Mouse (Mus musculus): ENCODE measurements at regions not wholly inside any gene's neighbourhood (a gene's known extent, or its start where the extent isn't known, plus 50 kb on each side); places are given as distances from the start of the nearest gene placed in this dataset.

GRCm38 (mm10) chrX:11807883-11808262, 352.3 kb downstream of the Bcor start:
- DNase-seq (ENCODE audit: low spot score) = no peak

DNA sequence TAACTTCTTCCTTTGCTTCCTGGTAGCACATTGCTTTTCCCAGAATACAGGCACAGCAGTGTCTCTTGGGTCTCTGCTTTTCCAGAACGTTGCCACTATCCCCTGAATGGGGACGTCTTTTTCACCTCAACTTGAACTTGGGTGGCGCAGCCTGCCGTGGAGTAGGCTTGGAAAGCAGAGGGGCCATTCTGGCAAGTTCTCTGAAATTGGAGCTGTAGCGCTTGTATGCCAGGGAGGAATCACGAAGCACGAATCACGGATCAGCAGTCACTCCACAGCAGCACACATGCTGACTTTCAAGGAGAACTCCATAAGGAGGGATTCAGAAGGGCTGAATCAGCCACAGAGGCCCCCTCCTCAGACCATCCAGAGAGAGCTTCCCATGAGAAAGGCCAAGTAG, 351.2 kb downstream of the Bcor start:
- no peaks in the 10 kb centered on the region for H3K9me3 ChIP-seq (ENCODE audit: control insufficient read depth, low read length)
- DNase-seq (ENCODE audit: low spot score) (no peak), ATAC-seq (ENCODE audit: insufficient number of reproducible peaks, low FRiP score, low TSS enrichment, low read depth) (no peak)
- no peak overlapping the region for H3K9ac ChIP-seq (ENCODE audit: low read length)
- no peak overlapping the region for H3K27ac ChIP-seq (replicated peaks; ENCODE audit: low read depth, low read length)
- H3K4me1 ChIP-seq (ENCODE audit: control insufficient read depth, insufficient read depth, low read length) = 0 out of 2 replicates have a peak, but pooled peaks cover 6% of the 10 kb centered on the region
- H3K36me3 ChIP-seq (ENCODE audit: control insufficient read depth, insufficient read depth, low read length) = no peaks in the 10 kb centered on the region
- no peak overlapping the region for H3K4me3 ChIP-seq (ENCODE audit: low read depth, low read length)
- no peak overlapping the region for H3K4me2 ChIP-seq (ENCODE audit: low read depth, severe bottlenecking)
- peaks cover 31% of the 10 kb centered on the region for H3K27me3 ChIP-seq (ENCODE audit: control insufficient read depth, insufficient read depth, low read length)
- WGBS = 59% methylated on average over 8 of the region's 8 CpGs

More at GRCm38 (mm10) chrX:11807883-11808262, 352.3 kb downstream of the Bcor start:
- Histone ChIP-seq H3K9ac (ENCODE audit: low read length) (peak overlapping the region; percentile 53), H3K4me2 (ENCODE audit: low read depth, severe bottlenecking) (peak overlapping the region; percentile 49), H3K9me3 (ENCODE audit: control insufficient read depth, low read length) (no peaks in the 10 kb centered on the region), H3K36me3 (ENCODE audit: control insufficient read depth, insufficient read depth, low read length) (no peaks in the 10 kb centered on the region), H3K27ac (replicated peaks; ENCODE audit: low read depth, low read length) (0 out of 2 replicates have a peak overlapping the region, but pooled peaks have one; percentile 21), H3K27me3 (ENCODE audit: control insufficient read depth, insufficient read depth, low read length) (peaks cover 37% of the 10 kb centered on the region), H3K4me3 (ENCODE audit: low read depth, low read length) (peak overlapping the region; percentile 33), H3K4me1 (ENCODE audit: control insufficient read depth, insufficient read depth, low read length) (peaks cover 12% of the 10 kb centered on the region)
- WGBS = 10% methylated on average over 9 of the region's 9 CpGs
- ATAC-seq (ENCODE audit: insufficient number of reproducible peaks, low FRiP score, low TSS enrichment, low read depth) = 0 out of 2 replicates have a peak, but pooled peaks have one; percentile 5

DNA sequence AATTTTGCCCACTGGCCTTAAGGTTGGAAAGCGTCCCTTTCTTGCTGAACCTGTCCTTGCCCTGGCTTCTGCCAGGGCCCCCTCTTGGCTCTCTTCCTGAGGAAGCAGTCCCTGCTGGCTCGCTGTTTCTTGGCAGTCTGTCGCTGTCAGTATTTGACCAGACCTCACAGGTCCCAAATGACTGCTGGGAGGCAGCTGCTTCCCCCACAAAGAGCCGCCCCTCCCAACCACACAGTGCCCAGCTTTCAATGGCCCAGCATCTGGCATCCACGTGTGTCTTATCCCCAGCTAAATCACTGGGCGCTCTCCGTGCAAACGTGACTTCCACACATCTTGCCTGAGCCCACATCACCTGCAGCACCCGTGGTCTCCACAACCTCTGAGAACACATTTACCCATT, 345.3 kb downstream of the Bcor start:
- Histone ChIP-seq H3K27ac (replicated peaks; ENCODE audit: low read depth, low read length) (no peak overlapping the region), H3K4me1 (ENCODE audit: control insufficient read depth, insufficient read depth, low read length) (0 out of 2 replicates have a peak, but pooled peaks cover 4% of the 10 kb centered on the region), H3K36me3 (ENCODE audit: control insufficient read depth, insufficient read depth, low read length) (no peaks in the 10 kb centered on the region), H3K9me3 (ENCODE audit: control insufficient read depth, low read length) (no peaks in the 10 kb centered on the region; the same call in 1 of the 2 replicates), H3K9ac (ENCODE audit: low read length) (no peak overlapping the region), H3K4me2 (ENCODE audit: low read depth, severe bottlenecking) (no peak overlapping the region), H3K27me3 (ENCODE audit: control insufficient read depth, insufficient read depth, low read length) (peaks cover 3% of the 10 kb centered on the region; the same call in 1 of the 2 replicates), H3K4me3 (ENCODE audit: low read depth, low read length) (no peak overlapping the region)
- 39% methylated on average over 9 of the region's 9 CpGs for WGBS
- peak; percentile 69 for DNase-seq (ENCODE audit: low spot score)
- ATAC-seq (ENCODE audit: insufficient number of reproducible peaks, low FRiP score, low TSS enrichment, low read depth) = no peak

DNA sequence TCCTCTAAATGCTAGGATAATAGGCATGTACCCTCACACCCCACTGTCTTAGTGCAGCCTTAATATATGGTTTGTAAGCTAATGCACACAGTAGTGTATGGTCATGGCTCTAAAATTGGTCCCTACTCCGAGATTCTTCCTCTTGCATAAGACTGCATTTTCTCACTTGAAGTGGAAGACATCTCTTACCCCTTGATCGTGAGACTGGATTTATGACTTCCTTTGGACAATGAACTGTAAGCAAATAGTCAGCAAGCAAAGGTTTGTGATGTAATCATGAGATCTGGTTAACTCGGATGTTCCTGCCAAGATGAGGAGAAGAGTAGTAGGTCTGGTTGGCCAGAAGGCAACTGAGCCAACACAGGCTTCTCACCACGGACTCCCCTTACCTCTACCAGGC, 344.3 kb downstream of the Bcor start:
- Histone ChIP-seq H3K9ac (ENCODE audit: low read length) (no peak overlapping the region), H3K36me3 (ENCODE audit: control insufficient read depth, insufficient read depth, low read length) (no peaks in the 10 kb centered on the region), H3K4me3 (ENCODE audit: low read depth, low read length) (no peak overlapping the region), H3K9me3 (ENCODE audit: control insufficient read depth, low read length) (no peaks in the 10 kb centered on the region; the same call in 1 of the 2 replicates), H3K27ac (replicated peaks; ENCODE audit: low read depth, low read length) (no peak overlapping the region), H3K4me2 (ENCODE audit: low read depth, severe bottlenecking) (no peak overlapping the region), H3K4me1 (ENCODE audit: control insufficient read depth, insufficient read depth, low read length) (0 out of 2 replicates have a peak, but pooled peaks cover 4% of the 10 kb centered on the region), H3K27me3 (ENCODE audit: control insufficient read depth, insufficient read depth, low read length) (no peaks in the 10 kb centered on the region; the same call in 1 of the 2 replicates)
- no peak for ATAC-seq (ENCODE audit: insufficient number of reproducible peaks, low FRiP score, low TSS enrichment, low read depth)
- DNase-seq (ENCODE audit: low spot score) = no peak
- WGBS = 72% methylated on average over 4 of the region's 4 CpGs

GRCm38 (mm10) chrX:11818634-11819033, 341.5 kb downstream of the Bcor start:
- 0 out of 2 replicates have a peak, but pooled peaks cover 4% of the 10 kb centered on the region for H3K4me1 ChIP-seq (ENCODE audit: control insufficient read depth, insufficient read depth, low read length)
- no peak overlapping the region for H3K4me3 ChIP-seq (ENCODE audit: low read depth, low read length)
- H3K9ac ChIP-seq (ENCODE audit: low read length) = no peak overlapping the region
- no peaks in the 10 kb centered on the region for H3K27me3 ChIP-seq (ENCODE audit: control insufficient read depth, insufficient read depth, low read length)
- H3K9me3 ChIP-seq (ENCODE audit: control insufficient read depth, low read length) = no peaks in the 10 kb centered on the region; the same call in 1 of the 2 replicates
- ATAC-seq (ENCODE audit: insufficient number of reproducible peaks, low FRiP score, low TSS enrichment, low read depth) (no peak), DNase-seq (ENCODE audit: low spot score) (no peak)
- no peaks in the 10 kb centered on the region for H3K36me3 ChIP-seq (ENCODE audit: control insufficient read depth, insufficient read depth, low read length)
- no peak overlapping the region for H3K27ac ChIP-seq (replicated peaks; ENCODE audit: low read depth, low read length)
- H3K4me2 ChIP-seq (ENCODE audit: low read depth, severe bottlenecking) = no peak overlapping the region
- WGBS = 88% methylated on average over 3 of the region's 3 CpGs

GRCm38 (mm10) chrX:11821165-11821564, 339.0 kb downstream of the Bcor start:
- Histone ChIP-seq H3K27ac (replicated peaks; ENCODE audit: low read depth, low read length) (no peak overlapping the region), H3K36me3 (ENCODE audit: control insufficient read depth, insufficient read depth, low read length) (no peaks in the 10 kb centered on the region), H3K9me3 (ENCODE audit: control insufficient read depth, low read length) (no peaks in the 10 kb centered on the region; the same call in 1 of the 2 replicates), H3K4me2 (ENCODE audit: low read depth, severe bottlenecking) (no peak overlapping the region), H3K4me1 (ENCODE audit: control insufficient read depth, insufficient read depth, low read length) (no peaks in the 10 kb centered on the region), H3K4me3 (ENCODE audit: low read depth, low read length) (no peak overlapping the region), H3K9ac (ENCODE audit: low read length) (no peak overlapping the region), H3K27me3 (ENCODE audit: control insufficient read depth, insufficient read depth, low read length) (no peaks in the 10 kb centered on the region)
- DNase-seq (ENCODE audit: low spot score) (no peak), ATAC-seq (ENCODE audit: insufficient number of reproducible peaks, low FRiP score, low TSS enrichment, low read depth) (no peak)
- WGBS = 45% methylated on average over 2 of the region's 2 CpGs

DNA sequence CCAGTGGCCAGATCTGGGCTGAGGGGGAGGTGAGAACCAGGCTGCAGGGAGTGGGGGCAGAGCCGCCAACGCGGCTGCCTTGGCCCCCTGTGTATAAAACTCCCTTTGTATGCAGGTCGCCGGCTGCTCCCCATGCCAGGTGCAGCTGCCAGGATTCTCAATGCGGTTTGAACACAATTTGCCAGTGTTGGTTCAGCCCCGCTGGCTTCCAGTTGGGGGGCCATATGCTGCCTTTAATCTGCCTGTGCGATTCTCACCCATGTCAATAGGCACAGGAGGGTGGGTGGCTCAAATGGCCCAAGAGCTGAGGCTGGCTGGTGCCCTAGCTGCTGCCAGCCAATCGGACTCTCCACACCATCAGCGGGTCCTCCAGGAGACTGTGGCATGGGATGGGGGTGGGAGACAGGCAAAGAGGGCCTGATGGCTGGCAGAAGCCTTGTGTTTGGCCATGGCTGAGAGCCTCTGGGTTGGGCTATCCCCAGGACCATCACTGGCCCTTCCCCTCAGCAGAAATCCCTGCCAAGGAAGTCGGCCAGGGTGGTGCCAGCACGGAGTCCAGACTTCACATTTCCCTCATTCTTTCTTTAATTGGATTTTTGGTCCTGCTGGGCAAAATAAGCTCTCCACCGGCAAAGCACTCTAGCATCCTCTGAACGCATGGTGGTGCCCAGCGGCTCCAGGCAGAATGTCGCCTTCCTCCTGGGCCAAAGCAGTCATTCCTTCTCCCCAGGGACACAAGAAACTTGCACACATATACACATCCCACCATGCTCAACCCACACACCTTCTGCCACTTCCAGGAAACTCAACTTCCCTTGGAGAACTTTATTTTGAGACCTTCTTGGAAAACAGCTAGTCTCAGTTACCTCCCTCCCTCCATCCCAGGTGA, 338.0 kb downstream of the Bcor start:
- Histone ChIP-seq H3K4me2 (ENCODE audit: low read depth, severe bottlenecking) (no peak overlapping the region), H3K9ac (ENCODE audit: low read length) (no peak overlapping the region), H3K4me3 (ENCODE audit: low read depth, low read length) (no peak overlapping the region), H3K27me3 (ENCODE audit: control insufficient read depth, insufficient read depth, low read length) (no peaks in the 10 kb centered on the region), H3K9me3 (ENCODE audit: control insufficient read depth, low read length) (no peaks in the 10 kb centered on the region; the same call in 1 of the 2 replicates), H3K4me1 (ENCODE audit: control insufficient read depth, insufficient read depth, low read length) (no peaks in the 10 kb centered on the region), H3K27ac (replicated peaks; ENCODE audit: low read depth, low read length) (no peak overlapping the region), H3K36me3 (ENCODE audit: control insufficient read depth, insufficient read depth, low read length) (no peaks in the 10 kb centered on the region)
- ATAC-seq (ENCODE audit: insufficient number of reproducible peaks, low FRiP score, low TSS enrichment, low read depth) (no peak), DNase-seq (ENCODE audit: low spot score) (no peak)
- WGBS = 59% methylated on average over 16 of the region's 16 CpGs

DNA sequence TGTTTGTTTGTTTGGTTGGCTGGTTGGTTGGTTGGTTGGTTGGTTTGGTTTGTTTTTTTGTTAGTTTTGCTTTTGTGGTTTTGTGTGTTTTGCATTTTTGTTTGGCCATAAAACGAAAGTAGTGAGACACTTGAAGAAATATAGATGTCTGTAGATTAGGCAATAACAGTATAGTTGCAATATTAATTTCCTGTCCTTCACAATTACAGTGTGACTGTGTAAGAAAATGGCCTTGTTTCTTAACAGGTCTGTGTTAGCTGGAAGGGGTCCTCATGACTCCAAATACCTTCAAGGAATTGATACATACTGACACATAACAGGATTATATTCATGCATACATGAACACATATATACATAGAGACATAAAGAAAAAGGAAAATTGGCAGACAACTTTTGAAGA, 334.2 kb downstream of the Bcor start:
- Histone ChIP-seq H3K4me3 (ENCODE audit: low read depth, low read length) (no peak overlapping the region), H3K27ac (replicated peaks; ENCODE audit: low read depth, low read length) (no peak overlapping the region), H3K4me1 (ENCODE audit: control insufficient read depth, insufficient read depth, low read length) (no peaks in the 10 kb centered on the region), H3K4me2 (ENCODE audit: low read depth, severe bottlenecking) (no peak overlapping the region), H3K27me3 (ENCODE audit: control insufficient read depth, insufficient read depth, low read length) (no peaks in the 10 kb centered on the region), H3K9me3 (ENCODE audit: control insufficient read depth, low read length) (no peaks in the 10 kb centered on the region), H3K36me3 (ENCODE audit: control insufficient read depth, insufficient read depth, low read length) (no peaks in the 10 kb centered on the region), H3K9ac (ENCODE audit: low read length) (no peak overlapping the region)
- ATAC-seq (ENCODE audit: insufficient number of reproducible peaks, low FRiP score, low TSS enrichment, low read depth) (no peak), DNase-seq (ENCODE audit: low spot score) (no peak)
- 71% methylated on average over 1 of the region's 1 CpGs for WGBS
